Mouse (Mus musculus): ENCODE measurements around the gene Exoc3l. TPM values are rescaled to one million over a fixed set of nuclear protein-coding genes. Genes with fewer than 3 reads are reported as not detected.

Gene Exoc3l
- 1 to 10 TPM; 1.4 TPM for total RNA-seq (2021)
- long read RNA-seq, experiment 1, partial matches to known transcripts: 1 of 2 reads
- long read RNA-seq, experiment 1, other reads (novel, unspliced or antisense): 1 of 2 reads
- long read RNA-seq, experiment 2, partial matches to known transcripts: 0 of 2 reads
- long read RNA-seq, experiment 2, other reads (novel, unspliced or antisense): 2 of 2 reads

- no peak for DNase-seq (ENCODE audit: low spot score in 2 of 2)
- H3K27ac ChIP-seq: peak within 1 kb of the TSS; percentile 84
- no peak for TF ChIP-seq CTCF (conservative IDR thresholded peaks at IDR 0.05)
- no peak within 1 kb of the TSS; the same call in 1 of the 2 replicates for H3K4me3 ChIP-seq
Measured at GRCm38 (mm10) chr8:105295895-105296573, at the start of gene Exoc3l. Gene Exoc3l, minus strand, starts transcription at chr8:105296101.

- no peak for DNase-seq (ENCODE audit: low spot score in 2 of 2)
- H3K4me3 ChIP-seq: no peak overlapping the region
- no peak overlapping the region; the same call in 1 of the 2 replicates for H3K27ac ChIP-seq
- no peak for TF ChIP-seq CTCF (conservative IDR thresholded peaks at IDR 0.05)
Measured at GRCm38 (mm10) chr8:105345061-105345975, 49.4 kb upstream of the Exoc3l start.

- TF ChIP-seq CTCF (conservative IDR thresholded peaks at IDR 0.05): no peak
- DNase-seq (ENCODE audit: low spot score in 2 of 2): no peak
Measured at GRCm38 (mm10) chr8:105343791-105344574, 48.1 kb upstream of the Exoc3l start.

GRCm38 (mm10) chr8:105342768-105343167 lies 46.9 kb upstream of the Exoc3l start:
- DNase-seq (ENCODE audit: low spot score in 2 of 2): no peak
- H3K4me3 ChIP-seq: no peak overlapping the region
- TF ChIP-seq CTCF (conservative IDR thresholded peaks at IDR 0.05): no peak
- H3K27ac ChIP-seq: no peak overlapping the region

More at GRCm38 (mm10) chr8:105343791-105344574, 48.1 kb upstream of the Exoc3l start:
- Histone ChIP-seq H3K4me3 (no peak overlapping the region), H3K27ac (no peak overlapping the region)

DNA sequence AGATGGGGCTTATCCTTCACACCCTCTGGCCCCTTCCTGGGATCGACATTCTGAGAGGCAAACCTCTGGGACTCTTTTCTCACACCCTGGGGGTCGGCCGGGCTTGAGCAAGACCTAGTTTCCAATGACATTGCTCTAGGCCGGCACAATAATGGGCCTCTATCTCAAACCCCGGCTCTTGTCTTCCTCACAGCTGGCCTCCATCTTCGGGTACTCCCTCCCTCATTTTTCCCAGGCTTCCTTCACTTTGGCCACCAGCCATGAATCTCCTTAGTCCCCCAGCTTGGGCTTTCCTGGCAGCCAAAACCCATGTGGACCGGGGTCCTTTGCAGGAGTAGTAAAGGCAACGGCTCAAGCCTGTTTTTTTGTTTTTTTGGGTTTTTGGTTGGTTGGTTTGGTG lies 45.5 kb upstream of the Exoc3l start:
- DNase-seq (ENCODE audit: low spot score in 2 of 2): no peak
- Histone ChIP-seq H3K4me3 (no peak overlapping the region), H3K27ac (no peak overlapping the region)
- no peak for TF ChIP-seq CTCF (conservative IDR thresholded peaks at IDR 0.05)

- Histone ChIP-seq H3K27ac (no peak overlapping the region), H3K4me3 (no peak overlapping the region)
- DNase-seq (ENCODE audit: low spot score in 2 of 2): no peak
- no peak for TF ChIP-seq CTCF (conservative IDR thresholded peaks at IDR 0.05)
Measured at GRCm38 (mm10) chr8:105339886-105340635, 44.2 kb upstream of the Exoc3l start.

DNA sequence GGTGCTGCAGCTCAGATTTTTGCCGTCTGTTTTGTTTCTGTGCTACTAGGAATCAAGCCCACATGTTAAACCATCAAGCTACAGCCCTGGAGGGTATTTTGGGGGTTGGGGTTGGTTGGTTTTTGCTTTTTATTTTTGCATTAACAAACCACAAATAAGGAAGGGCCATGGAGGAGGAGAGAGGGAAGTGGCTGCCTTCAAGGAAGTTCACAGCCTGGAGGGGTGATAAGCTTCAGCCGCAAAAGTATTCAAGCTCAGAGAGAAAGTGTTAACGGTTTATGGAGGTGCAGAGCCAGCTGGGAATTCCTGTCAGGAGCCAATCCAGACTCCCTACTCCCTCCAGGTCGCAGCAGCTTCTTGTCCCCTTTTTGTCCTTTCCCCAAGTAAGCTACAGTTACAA lies 43.1 kb upstream of the Exoc3l start:
- DNase-seq (ENCODE audit: low spot score in 2 of 2): no peak
- no peak overlapping the region for H3K4me3 ChIP-seq
- H3K27ac ChIP-seq: no peak overlapping the region
- no peak for TF ChIP-seq CTCF (conservative IDR thresholded peaks at IDR 0.05)

GRCm38 (mm10) chr8:105336373-105337130 lies 40.7 kb upstream of the Exoc3l start:
- Histone ChIP-seq H3K27ac (no peak overlapping the region), H3K4me3 (no peak overlapping the region)
- no peak for DNase-seq (ENCODE audit: low spot score in 2 of 2)
- TF ChIP-seq CTCF (conservative IDR thresholded peaks at IDR 0.05): no peak

- no peak overlapping the region for H3K27ac ChIP-seq
- DNase-seq (ENCODE audit: low spot score in 2 of 2): no peak
- TF ChIP-seq CTCF (conservative IDR thresholded peaks at IDR 0.05): no peak
- no peak overlapping the region for H3K4me3 ChIP-seq
Measured at GRCm38 (mm10) chr8:105332523-105332922, 36.6 kb upstream of the Exoc3l start.

DNA sequence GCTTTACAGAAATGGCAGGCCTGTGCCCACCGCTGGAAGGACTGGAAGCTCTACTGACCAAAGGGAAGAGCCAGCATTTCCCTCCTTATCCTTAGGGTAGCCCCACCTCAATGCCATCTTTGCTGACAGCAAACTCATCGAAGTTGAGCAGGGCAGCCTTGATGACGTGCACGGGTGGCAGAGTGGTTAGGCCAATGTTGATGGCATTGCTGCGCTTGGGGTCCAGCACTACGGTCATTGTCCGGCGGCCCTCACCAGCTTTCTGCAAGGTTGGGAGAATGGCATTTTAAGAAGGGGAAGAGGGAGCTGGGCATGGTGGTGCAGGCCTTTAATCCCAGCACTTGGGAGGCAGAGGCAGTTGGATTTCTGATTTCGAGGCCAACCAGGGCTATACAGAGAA lies 36.0 kb upstream of the Exoc3l start:
- no peak for DNase-seq (ENCODE audit: low spot score in 2 of 2)
- TF ChIP-seq CTCF (conservative IDR thresholded peaks at IDR 0.05): no peak
- H3K27ac ChIP-seq: no peak overlapping the region
- H3K4me3 ChIP-seq: no peak overlapping the region

DNA sequence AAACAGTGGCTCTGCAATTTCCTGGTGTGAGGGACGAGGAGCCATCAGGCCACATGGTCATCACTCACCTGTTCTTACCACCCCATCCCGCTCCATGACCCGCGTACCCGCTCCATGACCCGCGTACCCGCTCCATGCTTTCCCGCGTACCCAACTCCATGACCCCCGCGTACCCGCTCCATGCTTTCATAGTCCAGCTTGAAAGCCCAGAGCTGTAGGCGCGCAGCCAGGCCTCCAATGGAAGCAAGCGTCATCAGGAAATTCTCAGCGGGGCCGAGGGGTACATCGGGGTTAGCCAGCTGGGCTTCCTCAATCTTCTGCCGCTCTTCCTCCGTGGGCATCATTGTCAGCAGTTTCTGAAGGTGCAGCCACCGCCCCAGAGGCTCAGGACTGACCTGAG lies 35.6 kb upstream of the Exoc3l start:
- H3K4me3 ChIP-seq: no peak overlapping the region
- no peak overlapping the region for H3K27ac ChIP-seq
- no peak for TF ChIP-seq CTCF (conservative IDR thresholded peaks at IDR 0.05)
- DNase-seq (ENCODE audit: low spot score in 2 of 2): no peak
